Mouse (Mus musculus) heart, postnatal 0 days (tissue): Measurements from ENCODE around the gene Ttpal. TPM values are rescaled to one million over a fixed set of nuclear protein-coding genes. Genes with fewer than 3 reads are reported as not detected.

Source experiments
- ATAC-seq: fragments of 200-750 bp; cut with Nextera tagmentation; 2 replicates; pipeline ENCODE4 v1.8.0; 2017; ENCODE audit warnings: low read depth, moderate number of reproducible peaks, moderate library complexity; ENCODE audit not compliant: insufficient read depth
- DNase-seq: peaks from one replicate; pipeline ENCODE4 v3.0.0-alpha.2; 2016; ENCODE audit warnings: low spot score
- H3K27ac ChIP-seq: fragments of 300-500 bp; sonication (generic); 2 replicates; pipeline ENCODE4 v1.5.1; 2014; ENCODE audit warnings: low read depth, mild to moderate bottlenecking
- H3K27me3 ChIP-seq: fragments of 300-500 bp; sonication (generic); 2 replicates; pipeline ENCODE4 v1.6.1; 2014; ENCODE audit warnings: low read length, mixed read lengths; ENCODE audit not compliant: control insufficient read depth, insufficient read depth
- H3K36me3 ChIP-seq: fragments of 300-500 bp; sonication (generic); replicated peaks from 2 replicates; pipeline ENCODE4 v1.6.1; 2014; ENCODE audit warnings: low read length, mixed read lengths; ENCODE audit not compliant: control insufficient read depth, insufficient read depth
- H3K4me1 ChIP-seq: fragments of 300-500 bp; sonication (generic); 2 replicates; pipeline ENCODE4 v1.6.1; 2014; ENCODE audit warnings: antibody characterized with exemption; ENCODE audit not compliant: control insufficient read depth, insufficient read depth
- H3K4me2 ChIP-seq: fragments of 300-500 bp; sonication (generic); 2 replicates; pipeline ENCODE4 v1.6.1; 2014; ENCODE audit warnings: low read depth, mild to moderate bottlenecking, low read length, moderate library complexity
- H3K4me3 ChIP-seq: fragments of 300-500 bp; sonication (generic); 2 replicates; pipeline ENCODE4 v1.5.1; 2014; ENCODE audit warnings: low read depth, low read length
- H3K9ac ChIP-seq: fragments of 300-500 bp; sonication (generic); replicated peaks from 2 replicates; pipeline ENCODE4 v1.6.1; 2014; ENCODE audit warnings: low read depth, low read length, mixed read lengths
- H3K9me3 ChIP-seq: fragments of 300-500 bp; sonication (generic); replicated peaks from 2 replicates; pipeline ENCODE4 v1.6.1; 2016; ENCODE audit warnings: low read length; ENCODE audit not compliant: control insufficient read depth
- CTCF ChIP-seq: IDR thresholded peaks from 2 replicates; pipeline ENCODE4 v1.5.1; 2016; ENCODE audit warnings: antibody characterized with exemption, control low read depth, low read depth
- EP300 ChIP-seq: IDR thresholded peaks from 2 replicates; pipeline ENCODE4 v1.6.1; 2016; ENCODE audit warnings: antibody characterized with exemption, low read depth
- WGBS: fragments of 180-500 bp; shearing (Covaris S2); extraction: QIAGEN DNeasy Blood & Tissue Kit; methylation state at CpG from one replicate; pipeline ENCODE4 v1.1.7; 2014; 5-methylcytosine and 5-hydroxymethylcytosine counted together
- polyA plus RNA-seq: library from polyadenylated mRNA; unstranded; fragments of >200 nt; fragmentation: Nextera tagmentation; extraction: Ambion mirVana; gene quantifications from 2 replicates; pipeline ENCODE4 v1.2.1, GENCODE M21; 2015
- total RNA-seq: library from RNA; depleted of rRNA; stranded (reverse); fragments of >200 nt; gene quantifications from 2 replicates; pipeline ENCODE4 v1.2.3, GENCODE M21; 2014; ENCODE audit warnings: low replicate concordance

The Ttpal gene
- total and polyA plus RNA-seq, 2 experiments from 2014 or later = 8.8 to 58.3 TPM

GRCm38 (mm10) chr2:163575248-163575647, 26.9 kb upstream of the Ttpal start:
- Histone ChIP-seq H3K9me3 (no peaks in the 10 kb centered on the region), H3K4me2 (peak overlapping the region; percentile 38), H3K27ac (no peak overlapping the region), H3K36me3 (no peaks in the 10 kb centered on the region), H3K27me3 (0 out of 2 replicates have a peak, but pooled peaks cover 14% of the 10 kb centered on the region), H3K4me1 (no peaks in the 10 kb centered on the region; the same call in 1 of the 2 replicates), H3K4me3 (0 out of 2 replicates have a peak overlapping the region, but pooled peaks have one; percentile 7), H3K9ac (no peak overlapping the region)
- no peak for TF ChIP-seq EP300
- TF ChIP-seq CTCF = no peak
- no peak for ATAC-seq
- no peak for DNase-seq
- 50% methylated on average over 11 of the region's 11 CpGs for WGBS

- Histone ChIP-seq H3K4me1 (no peaks in the 10 kb centered on the region; the same call in 1 of the 2 replicates), H3K4me2 (no peak overlapping the region), H3K27ac (no peak overlapping the region), H3K36me3 (no peaks in the 10 kb centered on the region), H3K27me3 (0 out of 2 replicates have a peak, but pooled peaks cover 11% of the 10 kb centered on the region), H3K9me3 (no peaks in the 10 kb centered on the region), H3K9ac (no peak overlapping the region), H3K4me3 (no peak overlapping the region)
- TF ChIP-seq EP300 (no peak), CTCF (no peak)
- no peak for DNase-seq
- WGBS = 72% methylated on average over 2 of the region's 2 CpGs
- ATAC-seq = no peak
These were observed 24.1 kb upstream of the Ttpal start for GRCm38 (mm10) chr2:163577986-163578385.

GRCm38 (mm10) chr2:163580069-163580945, 21.8 kb upstream of the Ttpal start:
- Histone ChIP-seq H3K27me3 (0 out of 2 replicates have a peak, but pooled peaks cover 1% of the 10 kb centered on the region), H3K27ac (peak overlapping the region; percentile 48), H3K4me3 (no peak overlapping the region), H3K4me2 (no peak overlapping the region), H3K4me1 (no peaks in the 10 kb centered on the region; the same call in 1 of the 2 replicates), H3K9me3 (no peaks in the 10 kb centered on the region), H3K9ac (no peak overlapping the region), H3K36me3 (no peaks in the 10 kb centered on the region)
- no peak for TF ChIP-seq CTCF
- WGBS = 49% methylated on average over 13 of the region's 13 CpGs
- DNase-seq (no peak), ATAC-seq (peak; percentile 53; the same call in 1 of the 2 replicates)

GRCm38 (mm10) chr2:163583226-163584087, 18.7 kb upstream of the Ttpal start:
- H3K9ac ChIP-seq = no peak overlapping the region
- WGBS = 91% methylated on average over 10 of the region's 10 CpGs
- H3K36me3 ChIP-seq = no peaks in the 10 kb centered on the region
- no peaks in the 10 kb centered on the region for H3K27me3 ChIP-seq
- TF ChIP-seq CTCF = no peak
- TF ChIP-seq EP300 = no peak
- no peaks in the 10 kb centered on the region; the same call in 1 of the 2 replicates for H3K4me1 ChIP-seq
- no peak for ATAC-seq
- no peak overlapping the region for H3K4me2 ChIP-seq
- H3K27ac ChIP-seq = no peak overlapping the region
- H3K9me3 ChIP-seq = no peaks in the 10 kb centered on the region
- no peak for DNase-seq
- H3K4me3 ChIP-seq = no peak overlapping the region

- no peak overlapping the region for H3K27ac ChIP-seq
- no peak for ATAC-seq
- 72% methylated on average over 10 of the region's 10 CpGs for WGBS
- no peak overlapping the region for H3K4me3 ChIP-seq
- H3K4me2 ChIP-seq = no peak overlapping the region
- no peaks in the 10 kb centered on the region for H3K27me3 ChIP-seq
- TF ChIP-seq CTCF (no peak), EP300 (no peak)
- no peaks in the 10 kb centered on the region for H3K36me3 ChIP-seq
- no peaks in the 10 kb centered on the region; the same call in 1 of the 2 replicates for H3K4me1 ChIP-seq
- H3K9ac ChIP-seq = no peak overlapping the region
- no peak for DNase-seq
- no peaks in the 10 kb centered on the region for H3K9me3 ChIP-seq
These were observed 18.1 kb upstream of the Ttpal start for GRCm38 (mm10) chr2:163584088-163584426.
